Mouse (Mus musculus): ENCODE results near the gene St8sia6. TPM values are rescaled to one million over a fixed set of nuclear protein-coding genes. Genes with fewer than 3 reads are reported as not detected.
A peak's percentile ranks its signal among the peaks of the same experiment; 100 is the strongest.

Gene St8sia6
- polyA plus RNA-seq, 1 experiment from 2014 or later, result 3.0 TPM

- H3K36me3 ChIP-seq (ENCODE audit: insufficient read depth), result no peaks in the 10 kb centered on the region
- no peak overlapping the region for H3K4me2 ChIP-seq
- no peaks in the 10 kb centered on the region for H3K9me3 ChIP-seq (ENCODE audit: low read depth, low read length)
- H3K27me3 ChIP-seq (ENCODE audit: insufficient read depth, low read length), result no peaks in the 10 kb centered on the region
- DNase-seq, result no peak
- H3K9ac ChIP-seq, result no peak overlapping the region
- H3K4me3 ChIP-seq (ENCODE audit: low read depth, low read length), result no peak overlapping the region
- TF ChIP-seq CTCF (IDR thresholded peaks at IDR 0.05; ENCODE audit: low read depth), result no peak
- no peaks in the 10 kb centered on the region for H3K4me1 ChIP-seq (ENCODE audit: insufficient read depth)
- no peak for ATAC-seq (ENCODE audit: insufficient read depth)
- no peak overlapping the region for H3K27ac ChIP-seq (ENCODE audit: low read depth)
Observed at GRCm38 (mm10) chr2:13760366-13760765, 33.5 kb downstream of the St8sia6 start.

GRCm38 (mm10) chr2:13757412-13757811 is 36.5 kb downstream of the St8sia6 start:
- Histone ChIP-seq H3K27me3 (ENCODE audit: insufficient read depth, low read length) (no peaks in the 10 kb centered on the region), H3K36me3 (ENCODE audit: insufficient read depth) (no peaks in the 10 kb centered on the region), H3K9me3 (ENCODE audit: low read depth, low read length) (no peaks in the 10 kb centered on the region), H3K4me2 (no peak overlapping the region), H3K4me1 (ENCODE audit: insufficient read depth) (no peaks in the 10 kb centered on the region), H3K27ac (ENCODE audit: low read depth) (no peak overlapping the region), H3K4me3 (ENCODE audit: low read depth, low read length) (no peak overlapping the region), H3K9ac (no peak overlapping the region)
- no peak for TF ChIP-seq CTCF (IDR thresholded peaks at IDR 0.05; ENCODE audit: low read depth)
- DNase-seq, result no peak
- 65% methylated on average over 7 of the region's 7 CpGs for WGBS
- ATAC-seq (ENCODE audit: insufficient read depth), result no peak

GRCm38 (mm10) chr2:13755733-13756132 is 38.1 kb downstream of the St8sia6 start:
- WGBS, result 56% methylated on average over 4 of the region's 4 CpGs
- no peak for TF ChIP-seq CTCF (IDR thresholded peaks at IDR 0.05; ENCODE audit: low read depth)
- DNase-seq (no peak), ATAC-seq (ENCODE audit: insufficient read depth) (no peak)
- Histone ChIP-seq H3K4me3 (ENCODE audit: low read depth, low read length) (no peak overlapping the region), H3K4me2 (no peak overlapping the region), H3K9me3 (ENCODE audit: low read depth, low read length) (no peaks in the 10 kb centered on the region), H3K27ac (ENCODE audit: low read depth) (no peak overlapping the region), H3K9ac (no peak overlapping the region), H3K36me3 (ENCODE audit: insufficient read depth) (no peaks in the 10 kb centered on the region), H3K4me1 (ENCODE audit: insufficient read depth) (no peaks in the 10 kb centered on the region), H3K27me3 (ENCODE audit: insufficient read depth, low read length) (no peaks in the 10 kb centered on the region)

GRCm38 (mm10) chr2:13751691-13752090 is 42.2 kb downstream of the St8sia6 start:
- no peaks in the 10 kb centered on the region for H3K4me1 ChIP-seq (ENCODE audit: insufficient read depth)
- no peak for DNase-seq
- H3K36me3 ChIP-seq (ENCODE audit: insufficient read depth), result no peaks in the 10 kb centered on the region
- WGBS, result 68% methylated on average over 1 of the region's 1 CpGs
- no peak overlapping the region for H3K9ac ChIP-seq
- H3K27me3 ChIP-seq (ENCODE audit: insufficient read depth, low read length), result no peaks in the 10 kb centered on the region
- no peak overlapping the region for H3K4me3 ChIP-seq (ENCODE audit: low read depth, low read length)
- no peak overlapping the region for H3K27ac ChIP-seq (ENCODE audit: low read depth)
- no peak overlapping the region for H3K4me2 ChIP-seq
- no peak for ATAC-seq (ENCODE audit: insufficient read depth)
- no peaks in the 10 kb centered on the region for H3K9me3 ChIP-seq (ENCODE audit: low read depth, low read length)
- no peak for TF ChIP-seq CTCF (IDR thresholded peaks at IDR 0.05; ENCODE audit: low read depth)

GRCm38 (mm10) chr2:13750777-13751176 is 43.1 kb downstream of the St8sia6 start:
- no peaks in the 10 kb centered on the region for H3K36me3 ChIP-seq (ENCODE audit: insufficient read depth)
- no peak overlapping the region for H3K9ac ChIP-seq
- H3K27me3 ChIP-seq (ENCODE audit: insufficient read depth, low read length), result no peaks in the 10 kb centered on the region
- H3K9me3 ChIP-seq (ENCODE audit: low read depth, low read length), result no peaks in the 10 kb centered on the region
- TF ChIP-seq CTCF (IDR thresholded peaks at IDR 0.05; ENCODE audit: low read depth), result no peak
- no peak for ATAC-seq (ENCODE audit: insufficient read depth)
- no peak overlapping the region for H3K27ac ChIP-seq (ENCODE audit: low read depth)
- H3K4me2 ChIP-seq, result no peak overlapping the region
- DNase-seq, result no peak
- WGBS, result 58% methylated on average over 1 of the region's 1 CpGs
- no peak overlapping the region for H3K4me3 ChIP-seq (ENCODE audit: low read depth, low read length)
- no peaks in the 10 kb centered on the region for H3K4me1 ChIP-seq (ENCODE audit: insufficient read depth)

GRCm38 (mm10) chr2:13750089-13750488 is 43.8 kb downstream of the St8sia6 start:
- no peak for TF ChIP-seq CTCF (IDR thresholded peaks at IDR 0.05; ENCODE audit: low read depth)
- Histone ChIP-seq H3K9ac (no peak overlapping the region), H3K4me1 (ENCODE audit: insufficient read depth) (no peaks in the 10 kb centered on the region), H3K4me2 (no peak overlapping the region), H3K9me3 (ENCODE audit: low read depth, low read length) (no peaks in the 10 kb centered on the region), H3K4me3 (ENCODE audit: low read depth, low read length) (no peak overlapping the region), H3K27me3 (ENCODE audit: insufficient read depth, low read length) (no peaks in the 10 kb centered on the region), H3K27ac (ENCODE audit: low read depth) (no peak overlapping the region), H3K36me3 (ENCODE audit: insufficient read depth) (no peaks in the 10 kb centered on the region)
- ATAC-seq (ENCODE audit: insufficient read depth) (no peak; the same call in 1 of the 2 replicates), DNase-seq (peak; percentile 11)
- WGBS, result 53% methylated on average over 1 of the region's 1 CpGs

- no peak for DNase-seq
- Histone ChIP-seq H3K36me3 (ENCODE audit: insufficient read depth) (no peaks in the 10 kb centered on the region), H3K4me1 (ENCODE audit: insufficient read depth) (no peaks in the 10 kb centered on the region), H3K4me2 (no peak overlapping the region), H3K27ac (ENCODE audit: low read depth) (no peak overlapping the region), H3K9me3 (ENCODE audit: low read depth, low read length) (no peaks in the 10 kb centered on the region), H3K27me3 (ENCODE audit: insufficient read depth, low read length) (no peaks in the 10 kb centered on the region), H3K4me3 (ENCODE audit: low read depth, low read length) (no peak overlapping the region), H3K9ac (no peak overlapping the region)
- WGBS, result 70% methylated on average over 1 of the region's 1 CpGs
- ATAC-seq (ENCODE audit: insufficient read depth), result no peak
- no peak for TF ChIP-seq CTCF (IDR thresholded peaks at IDR 0.05; ENCODE audit: low read depth)
Observed at GRCm38 (mm10) chr2:13749176-13749575, 44.7 kb downstream of the St8sia6 start.

- DNase-seq, result no peak
- TF ChIP-seq CTCF (IDR thresholded peaks at IDR 0.05; ENCODE audit: low read depth), result no peak
- H3K36me3 ChIP-seq (ENCODE audit: insufficient read depth), result no peaks in the 10 kb centered on the region
Observed at GRCm38 (mm10) chr2:13747576-13747975, 46.3 kb downstream of the St8sia6 start.

More at GRCm38 (mm10) chr2:13747576-13747975, 46.3 kb downstream of the St8sia6 start:
- ATAC-seq (ENCODE audit: insufficient read depth), result no peak
- no peaks in the 10 kb centered on the region for H3K4me1 ChIP-seq (ENCODE audit: insufficient read depth)
- no peaks in the 10 kb centered on the region for H3K9me3 ChIP-seq (ENCODE audit: low read depth, low read length)
- no peak overlapping the region for H3K4me2 ChIP-seq
- 92% methylated on average over 1 of the region's 1 CpGs for WGBS
- no peak overlapping the region for H3K27ac ChIP-seq (ENCODE audit: low read depth)
- no peak overlapping the region for H3K4me3 ChIP-seq (ENCODE audit: low read depth, low read length)
- H3K27me3 ChIP-seq (ENCODE audit: insufficient read depth, low read length), result no peaks in the 10 kb centered on the region
- no peak overlapping the region for H3K9ac ChIP-seq

Data from lung, embryonic 14.5 days (tissue).